Mouse (Mus musculus): ENCODE data around the gene Klk1b16.
"Not testable (repeated sequence)": the region's sequence is repeated elsewhere in the genome, so short reads cannot be mapped to it uniquely, and the experiment has no call there.

DNA sequence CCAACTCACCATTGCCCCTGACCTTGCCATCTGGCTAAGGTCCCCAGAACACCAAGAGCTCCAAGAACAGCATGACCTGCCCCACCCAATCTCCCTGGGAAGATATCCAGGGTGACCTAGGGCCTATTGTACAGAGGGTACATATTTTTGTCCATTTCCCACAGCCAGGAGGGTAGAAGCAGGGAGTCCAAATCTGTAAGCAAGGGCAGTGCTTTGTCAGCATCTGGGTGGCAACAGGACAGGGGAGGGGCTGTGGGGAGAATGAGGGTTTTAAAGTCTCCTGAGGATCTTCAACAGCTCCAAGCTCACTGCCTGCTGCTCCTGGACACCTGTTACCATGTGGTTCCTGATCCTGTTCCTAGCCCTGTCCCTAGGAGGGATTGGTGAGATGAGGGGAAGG is 51.4 kb downstream of the Klk1b16 start, which contains the start of gene Klk1b24:
- not testable (repeated sequence) for TF ChIP-seq MYOD1 (IDR thresholded peaks at IDR 0.05; ENCODE audit: control insufficient read depth in 1 of 3, insufficient read length in 2 of 3, low read depth in 2 of 3); USF1 (IDR thresholded peaks at IDR 0.05; ENCODE audit: low read depth); POLR2A (IDR thresholded peaks at IDR 0.05; ENCODE audit: insufficient read length, low read depth); E2F4 (IDR thresholded peaks at IDR 0.05; ENCODE audit: insufficient read depth); MAX (IDR thresholded peaks at IDR 0.05; ENCODE audit: low read depth); POLR2AphosphoS2 (IDR thresholded peaks at IDR 0.05; ENCODE audit: insufficient read length, low read depth); TCF12 (IDR thresholded peaks at IDR 0.05; ENCODE audit: insufficient read depth, poor library complexity, severe bottlenecking); MYOG (IDR thresholded peaks at IDR 0.05; ENCODE audit: control insufficient read depth in 1 of 3, insufficient read depth in 1 of 3, insufficient read length in 2 of 3, low read depth in 2 of 3); CEBPB (IDR thresholded peaks at IDR 0.05; ENCODE audit: insufficient read depth, poor library complexity, severe bottlenecking); SRF (IDR thresholded peaks at IDR 0.05; ENCODE audit: control insufficient read depth, insufficient read length, low read depth)

Measured in myocyte (in vitro differentiated cells).